Mouse (Mus musculus): ENCODE data around the gene Cic. TPM values are rescaled to one million over a fixed set of nuclear protein-coding genes. Genes with fewer than 3 reads are reported as not detected.

Cic gene
- total RNA-seq, 2 experiments from 2014 or later = 26.6 to 77.4 TPM

GRCm38 (mm10) chr7:25266180-25266962 is 1.1 kb upstream of the Cic start:
- ATAC-seq (replicated peaks; ENCODE audit: low FRiP score, poor library complexity, severe bottlenecking) = no peak

- ATAC-seq (replicated peaks; ENCODE audit: low FRiP score, poor library complexity, severe bottlenecking) = peak; percentile 84
Observed at GRCm38 (mm10) chr7:25267751-25268463, 403 bp downstream of the Cic start.

- ATAC-seq (replicated peaks; ENCODE audit: low FRiP score, poor library complexity, severe bottlenecking) = no peak
Observed at GRCm38 (mm10) chr7:25268588-25268987, 1.1 kb downstream of the Cic start.

GRCm38 (mm10) chr7:25269029-25269428 is 1.5 kb downstream of the Cic start:
- ATAC-seq (replicated peaks; ENCODE audit: low FRiP score, poor library complexity, severe bottlenecking) = no peak

GRCm38 (mm10) chr7:25269545-25270271 is 2.2 kb downstream of the Cic start:
- no peak for ATAC-seq (replicated peaks; ENCODE audit: low FRiP score, poor library complexity, severe bottlenecking)

GRCm38 (mm10) chr7:25270652-25271633 is 3.4 kb downstream of the Cic start:
- no peak for ATAC-seq (replicated peaks; ENCODE audit: low FRiP score, poor library complexity, severe bottlenecking)

- ATAC-seq (replicated peaks; ENCODE audit: low FRiP score, poor library complexity, severe bottlenecking) = no peak
Observed at GRCm38 (mm10) chr7:25271651-25272444, 4.3 kb downstream of the Cic start.

GRCm38 (mm10) chr7:25272445-25273258 is 5.1 kb downstream of the Cic start:
- ATAC-seq (replicated peaks; ENCODE audit: low FRiP score, poor library complexity, severe bottlenecking) = no peak

GRCm38 (mm10) chr7:25273259-25274241 is 6.0 kb downstream of the Cic start:
- ATAC-seq (replicated peaks; ENCODE audit: low FRiP score, poor library complexity, severe bottlenecking) = peak; percentile 42

GRCm38 (mm10) chr7:25274571-25274970 is 7.1 kb downstream of the Cic start:
- ATAC-seq (replicated peaks; ENCODE audit: low FRiP score, poor library complexity, severe bottlenecking) = 0 out of 2 replicates have a peak, but pooled peaks have one; percentile 18

- ATAC-seq (replicated peaks; ENCODE audit: low FRiP score, poor library complexity, severe bottlenecking) = no peak
Observed at GRCm38 (mm10) chr7:25274996-25275395, 7.5 kb downstream of the Cic start.

- no peak for ATAC-seq (replicated peaks; ENCODE audit: low FRiP score, poor library complexity, severe bottlenecking)
Observed at GRCm38 (mm10) chr7:25275555-25276298, 8.2 kb downstream of the Cic start.

- no peak for ATAC-seq (replicated peaks; ENCODE audit: low FRiP score, poor library complexity, severe bottlenecking)
Observed at GRCm38 (mm10) chr7:25277405-25277804, 9.9 kb downstream of the Cic start.

GRCm38 (mm10) chr7:25277998-25278340 is 10.5 kb downstream of the Cic start:
- ATAC-seq (replicated peaks; ENCODE audit: low FRiP score, poor library complexity, severe bottlenecking) = no peak

GRCm38 (mm10) chr7:25278341-25279075 is 11.0 kb downstream of the Cic start:
- ATAC-seq (replicated peaks; ENCODE audit: low FRiP score, poor library complexity, severe bottlenecking) = peak; percentile 50

Measured in erythroblast, adult 5-6 weeks (primary cell).